In genomic region chr11:84642300-84643106, GRCm38 (mm10) we compare ENCODE assay signal across 8 mouse cellular contexts.
A peak's percentile ranks its signal among the peaks of the same experiment; 100 is the strongest.
DNase-seq lines count a peak whose midpoint lies in the region; ATAC-seq and TF ChIP-seq lines count a peak whose summit lies in the region.

No protein-coding gene starts in this region.

- TF ChIP-seq POLR2A in lung, adult 2 months (IDR thresholded peaks at IDR 0.05; ENCODE audit: borderline replicate concordance, extremely low read depth, low read depth, low read length): no peak

- no peak for TF ChIP-seq CTCF in lung, postnatal 0 days (IDR thresholded peaks at IDR 0.05)
- TF ChIP-seq CTCF in lung, adult 2 months (IDR thresholded peaks at IDR 0.05; ENCODE audit: insufficient read depth, low read length): no peak
- no peak for TF ChIP-seq CTCF in heart, postnatal 0 days (IDR thresholded peaks at IDR 0.05; ENCODE audit: low read depth)

- intact Hi-C loops in left cerebral cortex, postnatal 25 days (cut with DNase I): no loop called here

- no peaks in the 10 kb centered on the region for H3K36me3 ChIP-seq in lung, postnatal 0 days (ENCODE audit: insufficient read depth, low read length)
- H3K36me3 ChIP-seq in heart, postnatal 0 days (replicated peaks; ENCODE audit: control insufficient read depth, insufficient read depth, low read length): no peaks in the 10 kb centered on the region
- H3K36me3 ChIP-seq in neural tube, embryonic 13.5 days: no peaks in the 10 kb centered on the region

- ATAC-seq in lung, postnatal 0 days: no peak
- peak; percentile 71 for ATAC-seq in heart, postnatal 0 days (ENCODE audit: insufficient read depth, low read depth)
- ATAC-seq in neural tube, embryonic 13.5 days (ENCODE audit: low read depth): peak; percentile 33; the same call in 1 of the 2 replicates

- WGBS in lung, postnatal 0 days: 3% methylated on average over 51 of the region's 67 CpGs
- 3% methylated on average over 67 of the region's 67 CpGs for WGBS in lung, adult 2 months
- WGBS in heart, postnatal 0 days: 2% methylated on average over 66 of the region's 67 CpGs
- 1% methylated on average over 66 of the region's 67 CpGs for WGBS in neural tube, embryonic 13.5 days

- H3K9ac ChIP-seq in lung, postnatal 0 days (replicated peaks; ENCODE audit: low read depth): no peak overlapping the region
- H3K9ac ChIP-seq in heart, postnatal 0 days (replicated peaks; ENCODE audit: low read depth, low read length): peak overlapping the region; percentile 42; the same call in 1 of the 2 replicates
- peak overlapping the region; percentile 78 for H3K9ac ChIP-seq in neural tube, embryonic 13.5 days

- H3K4me2 ChIP-seq in lung, postnatal 0 days (replicated peaks; ENCODE audit: low read depth, low read length): peak overlapping the region; percentile 40
- H3K4me2 ChIP-seq in heart, postnatal 0 days (ENCODE audit: low read depth, low read length): peak overlapping the region; percentile 81
- peak overlapping the region; percentile 76 for H3K4me2 ChIP-seq in neural tube, embryonic 13.5 days

- peaks cover 18% of the 10 kb centered on the region for H3K27me3 ChIP-seq in lung, postnatal 0 days (replicated peaks; ENCODE audit: insufficient read depth, low read length)
- H3K27me3 ChIP-seq in heart, postnatal 0 days (ENCODE audit: control insufficient read depth, insufficient read depth, low read length): peaks cover 51% of the 10 kb centered on the region
- peaks cover 52% of the 10 kb centered on the region for H3K27me3 ChIP-seq in neural tube, embryonic 13.5 days

- no peak for TF ChIP-seq EP300 in lung, postnatal 0 days (IDR thresholded peaks at IDR 0.05)
- no peak for TF ChIP-seq EP300 in heart, postnatal 0 days (IDR thresholded peaks at IDR 0.05; ENCODE audit: low read depth)

- no peaks in the 10 kb centered on the region for H3K9me3 ChIP-seq in lung, postnatal 0 days (ENCODE audit: low read length)
- H3K9me3 ChIP-seq in heart, postnatal 0 days (replicated peaks; ENCODE audit: control insufficient read depth, low read length): no peaks in the 10 kb centered on the region
- peaks cover 3% of the 10 kb centered on the region; the same call in 1 of the 2 replicates for H3K9me3 ChIP-seq in neural tube, embryonic 13.5 days

- H3K4me1 ChIP-seq in lung, postnatal 0 days (ENCODE audit: insufficient read depth, low read depth, low read length): no peaks in the 10 kb centered on the region
- no peaks in the 10 kb centered on the region for H3K4me1 ChIP-seq in lung, adult 2 months (ENCODE audit: control insufficient read depth, insufficient read depth, low read length)
- H3K4me1 ChIP-seq in heart, postnatal 0 days (ENCODE audit: control insufficient read depth, insufficient read depth): peaks cover 5% of the 10 kb centered on the region; the same call in 1 of the 2 replicates
- peaks cover 55% of the 10 kb centered on the region for H3K4me1 ChIP-seq in neural tube, embryonic 13.5 days (replicated peaks)

- no peak overlapping the region for H3K27ac ChIP-seq in lung, postnatal 0 days (ENCODE audit: low read length)
- H3K27ac ChIP-seq in heart, postnatal 0 days (ENCODE audit: low read depth): no peak overlapping the region
- H3K27ac ChIP-seq in neural tube, embryonic 13.5 days (replicated peaks): peak overlapping the region; percentile 85

- 0 out of 2 replicates have a peak overlapping the region, but pooled peaks have one; percentile 5 for H3K4me3 ChIP-seq in lung, postnatal 0 days (ENCODE audit: low read depth, low read length)
- H3K4me3 ChIP-seq in lung, adult 2 months (replicated peaks; ENCODE audit: extremely low read depth, low read depth, low read length): no peak overlapping the region
- peak overlapping the region; percentile 50 for H3K4me3 ChIP-seq in heart, postnatal 0 days (ENCODE audit: low read depth, low read length)
- peak overlapping the region; percentile 46 for H3K4me3 ChIP-seq in neural tube, embryonic 13.5 days

- DNase-seq in lung, postnatal 0 days (ENCODE audit: low spot score): no peak
- DNase-seq in lung, adult 2 months: no peak
- DNase-seq in embryo, embryonic 10 days (ENCODE audit: low spot score): peak; percentile 63
- peak; percentile 8 for DNase-seq in heart, postnatal 0 days (ENCODE audit: low spot score)
- DNase-seq in left cerebral cortex, postnatal 25 days (ENCODE audit: low spot score in 2 of 2): peak; percentile 15 to 23
- DNase-seq in urinary bladder, postnatal 4 days (ENCODE audit: low spot score in 2 of 2): no peak
- DNase-seq in lung, postnatal 36 days: no peak

Comparison
In these comparisons a context has a peak if more than half of its experiments do, and no peak if none do; other contexts are left out.
1. DNase-seq: peak in embryo, embryonic 10 days (single experiment), heart, postnatal 0 days (single experiment) and left cerebral cortex, postnatal 25 days (2 of 2); none in lung, postnatal 0 days (single experiment), lung, adult 2 months (single experiment), urinary bladder, postnatal 4 days (0 of 2) and lung, postnatal 36 days (single experiment).
2. Peak in every context shown above with its lines, with median percentiles within 50 percentile points of each other: H3K4me2 ChIP-seq.